Mouse (Mus musculus) naive thymus-derived CD4-positive, alpha-beta T cell, adult 2 months (primary cell): ENCODE data around the gene 1810010D01Rik.

Source experiments
- DNase-seq: peaks from one replicate; pipeline ENCODE4 v3.0.0-alpha.2; 2011; ENCODE audit warnings: low read depth

1810010D01Rik gene

DNA sequence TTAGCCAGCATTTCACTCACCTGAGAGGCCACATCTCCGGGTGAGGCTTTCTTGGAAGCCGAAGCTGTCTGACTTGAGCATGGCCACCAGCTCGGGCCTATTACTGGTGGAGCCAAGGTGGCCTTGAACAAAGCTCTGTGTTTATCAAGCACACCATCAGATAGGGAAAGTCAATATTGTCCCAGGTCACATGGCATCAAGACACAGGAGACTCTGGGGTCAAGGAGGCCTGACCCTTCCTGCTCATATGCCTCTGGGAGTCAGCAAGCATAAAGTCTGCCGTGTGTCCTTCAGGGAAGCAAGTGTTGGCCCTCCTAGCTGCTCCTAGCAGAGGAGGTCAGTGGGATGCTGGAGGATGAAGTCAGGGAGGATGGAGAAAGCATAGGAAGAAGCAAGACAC is at the start of gene 1810010D01Rik:
TSS of gene 1810010D01Rik (minus strand) at position 114 of the 400 bp plus-strand sequence.
- DNase-seq, result no peak

DNA sequence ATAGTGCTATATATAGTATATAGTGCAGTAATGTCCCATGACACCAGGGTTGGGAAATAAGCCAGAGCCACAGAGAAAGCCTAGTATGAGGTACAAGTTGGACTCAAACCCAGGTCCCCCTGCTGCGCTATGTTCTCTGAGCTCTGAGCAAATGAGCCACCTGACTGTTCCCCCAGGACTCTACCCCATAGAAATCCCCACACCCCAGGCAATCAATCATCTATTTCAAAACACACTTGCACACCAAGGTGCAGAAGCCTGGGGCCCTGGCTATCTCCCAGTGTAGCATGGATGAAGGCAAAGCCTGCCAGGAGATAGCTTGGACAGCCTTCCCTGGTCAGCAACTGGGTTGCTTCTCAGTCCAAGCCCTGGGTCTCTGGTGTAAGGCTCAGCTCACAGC is 48.2 kb upstream of the 1810010D01Rik start:
- no peak for DNase-seq

DNA sequence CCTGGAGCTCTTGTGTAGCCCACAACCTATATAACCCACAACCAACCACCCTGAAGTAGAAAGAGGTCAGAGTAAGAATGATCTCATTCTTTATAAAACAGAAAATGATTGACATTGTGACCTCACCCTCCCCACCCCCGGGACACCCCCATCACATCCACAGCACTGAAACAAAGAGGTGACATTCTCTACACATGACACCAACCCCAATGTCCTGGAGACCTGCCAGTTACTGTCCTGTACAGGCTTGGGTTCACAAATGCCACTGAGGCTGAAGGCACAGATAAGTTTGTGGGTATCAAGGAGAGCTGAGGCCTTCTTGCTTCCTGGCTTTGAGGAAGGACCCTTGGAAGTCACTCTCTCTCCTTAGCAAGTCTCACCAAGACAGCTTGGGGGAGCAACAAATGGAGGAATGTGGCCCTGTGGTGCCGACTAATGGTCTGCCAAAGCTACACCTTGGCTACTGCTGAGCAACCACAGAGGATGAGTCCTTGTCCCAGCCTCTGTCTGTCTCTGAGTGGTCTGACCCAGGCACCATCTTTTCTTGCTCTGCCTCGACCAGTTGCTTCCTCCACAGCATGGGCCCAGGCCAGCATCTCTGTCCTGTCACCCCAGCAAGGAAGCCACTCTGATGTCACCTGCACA is 46.2 kb upstream of the 1810010D01Rik start:
- no peak for DNase-seq

DNA sequence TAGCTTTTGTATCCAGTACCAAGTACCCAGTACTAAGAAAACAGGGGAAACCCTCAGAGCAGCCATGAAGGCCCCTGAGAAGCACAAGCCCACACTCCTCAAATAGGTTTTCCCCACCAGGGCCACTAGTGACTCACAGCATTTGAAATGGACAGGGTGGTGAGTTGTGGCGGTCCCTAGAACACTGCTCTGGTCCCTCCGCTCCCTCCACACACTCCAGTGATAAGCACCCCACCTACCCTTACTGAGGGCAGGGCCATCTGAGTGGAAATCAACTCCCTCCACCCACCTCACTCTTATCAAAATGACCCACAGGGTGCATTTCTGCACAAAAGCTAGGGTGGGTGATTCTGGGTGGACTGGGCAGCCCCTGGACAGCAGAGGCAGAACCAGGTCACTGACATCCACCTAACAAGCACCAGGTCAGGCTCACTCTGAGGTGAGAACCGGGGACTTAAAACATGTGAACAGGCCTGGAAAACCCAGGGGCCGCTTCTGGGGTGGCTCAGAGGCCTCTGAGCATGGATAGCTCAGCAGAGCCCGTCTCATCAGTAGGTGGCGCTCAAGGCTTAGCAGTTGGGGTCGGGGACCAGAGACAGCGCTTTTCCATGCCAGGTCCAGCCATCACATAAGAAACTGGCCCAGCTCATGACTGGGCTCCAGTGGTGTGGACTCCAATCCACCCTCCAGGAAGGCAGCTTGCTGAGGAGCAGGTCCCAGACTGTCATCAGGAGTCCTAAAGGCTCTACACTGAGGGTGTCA is 45.0 kb upstream of the 1810010D01Rik start:
- peak; percentile 48 for DNase-seq

DNA sequence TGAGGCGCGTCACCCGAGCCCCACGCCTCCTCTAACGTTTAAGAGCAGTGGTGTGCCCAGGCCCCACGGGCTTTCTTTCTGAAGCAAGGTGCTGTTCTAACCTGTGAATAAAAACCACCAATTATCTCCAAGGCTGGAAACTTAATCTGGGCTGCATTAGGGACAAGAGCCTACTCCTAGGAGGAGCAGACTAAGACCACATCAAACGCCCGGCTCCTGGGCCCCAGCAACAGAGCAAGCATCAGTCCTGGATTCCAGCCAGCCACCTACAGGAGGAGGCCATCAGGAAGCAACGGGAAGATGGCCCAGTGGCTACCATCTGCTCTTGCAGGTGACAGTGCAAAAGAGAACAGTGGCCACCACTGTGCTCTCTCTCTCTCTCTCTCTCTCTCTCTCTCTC is 42.3 kb upstream of the 1810010D01Rik start:
- no peak for DNase-seq

DNA sequence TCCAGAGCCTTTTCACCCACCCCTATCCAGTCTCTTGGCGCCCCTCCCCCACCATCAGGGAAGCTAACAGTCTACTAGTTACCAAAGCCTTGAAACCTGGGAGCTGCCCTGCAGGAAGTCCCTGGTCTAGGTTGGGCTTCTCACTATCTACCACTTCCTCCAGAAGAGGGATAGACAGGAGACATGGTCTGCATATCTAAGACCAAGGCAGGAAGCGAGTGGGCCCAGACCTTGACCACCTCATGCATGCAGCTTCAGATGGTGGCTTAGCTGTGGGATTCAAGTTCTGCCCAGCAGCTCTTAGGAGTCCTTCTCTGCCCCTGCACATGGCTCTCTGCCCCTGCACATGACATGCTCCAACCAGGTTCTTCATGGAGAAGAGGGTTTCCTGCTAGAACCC is 41.0 kb upstream of the 1810010D01Rik start:
- DNase-seq, result no peak

DNA sequence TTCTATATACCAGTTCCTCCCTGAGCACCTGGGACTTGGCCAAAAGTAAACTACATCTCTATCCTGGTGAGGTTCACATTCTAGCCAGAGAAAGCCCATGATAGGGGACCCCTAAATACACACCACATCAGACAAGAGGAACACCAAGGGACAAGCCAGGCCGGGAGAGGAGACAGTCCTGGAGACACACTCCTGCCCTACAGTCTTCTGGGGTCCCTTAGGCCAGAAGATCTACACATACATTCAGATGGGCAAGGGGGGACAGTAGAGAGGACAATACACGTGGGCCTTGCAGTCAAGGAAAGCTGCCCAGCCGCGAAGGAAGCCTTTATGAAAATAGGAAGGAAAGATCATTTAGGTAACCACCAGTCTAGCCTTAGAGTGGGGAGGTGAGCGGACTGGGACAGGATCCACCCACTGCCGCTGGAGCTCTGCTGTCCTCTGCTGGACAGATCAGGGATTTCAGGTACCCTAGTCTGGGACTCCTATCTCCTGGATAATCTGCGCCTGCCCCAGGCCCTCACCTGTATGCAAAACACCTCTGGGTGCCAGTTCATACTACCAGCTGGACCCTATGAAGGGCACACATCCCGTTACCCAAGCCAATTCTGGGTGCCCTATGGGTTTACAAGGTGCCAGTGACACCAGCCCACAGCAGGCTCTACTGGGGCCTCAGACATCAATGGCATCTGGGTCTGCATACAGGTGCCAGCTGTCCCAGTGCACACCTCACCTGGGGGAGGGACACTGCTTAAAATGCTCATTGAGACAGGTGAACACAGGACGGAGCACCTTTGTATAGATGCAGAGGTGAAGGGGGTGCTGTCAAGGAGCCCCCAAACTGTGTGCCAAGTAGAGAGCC is 35.2 kb upstream of the 1810010D01Rik start:
- DNase-seq, result peak; percentile 64

DNA sequence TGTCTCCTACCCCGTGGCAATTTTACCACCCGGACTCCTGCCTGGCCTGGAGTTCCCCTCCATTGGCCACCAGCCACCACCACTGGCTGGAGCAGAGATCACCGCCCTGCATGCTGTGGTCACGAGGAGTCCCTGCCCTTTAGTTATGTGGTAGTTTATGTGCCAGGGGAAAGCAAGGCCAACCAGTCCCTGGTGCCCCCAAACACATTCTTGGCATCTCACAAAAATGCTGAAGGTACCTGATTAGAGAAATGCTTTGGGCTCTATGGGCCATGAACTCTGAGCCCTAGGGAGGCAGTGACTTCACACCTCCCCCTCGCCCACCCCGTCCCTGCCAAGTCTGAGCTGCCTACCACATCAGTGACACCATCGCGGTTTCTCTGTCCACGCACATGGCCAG is 34.1 kb upstream of the 1810010D01Rik start:
- DNase-seq, result no peak

DNA sequence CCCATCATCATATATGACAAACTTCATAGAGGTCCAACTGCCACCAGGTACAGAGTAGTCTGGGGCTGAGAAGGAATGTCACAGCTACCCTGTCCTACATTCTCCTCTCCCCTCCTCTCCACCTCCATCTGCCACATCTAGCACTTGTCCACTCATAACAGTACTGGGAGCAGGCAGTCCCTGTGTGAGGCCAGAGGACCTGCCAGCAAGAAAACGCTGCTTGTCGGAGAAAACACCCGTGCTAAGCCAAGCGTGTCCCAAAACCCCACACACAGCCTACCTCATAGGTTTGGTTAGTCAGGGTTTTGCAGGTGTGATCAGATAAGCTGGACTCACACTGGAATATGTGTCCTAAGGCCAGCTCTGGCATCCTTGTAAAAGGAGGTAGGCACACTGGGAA is 33.0 kb upstream of the 1810010D01Rik start:
- DNase-seq, result no peak

DNA sequence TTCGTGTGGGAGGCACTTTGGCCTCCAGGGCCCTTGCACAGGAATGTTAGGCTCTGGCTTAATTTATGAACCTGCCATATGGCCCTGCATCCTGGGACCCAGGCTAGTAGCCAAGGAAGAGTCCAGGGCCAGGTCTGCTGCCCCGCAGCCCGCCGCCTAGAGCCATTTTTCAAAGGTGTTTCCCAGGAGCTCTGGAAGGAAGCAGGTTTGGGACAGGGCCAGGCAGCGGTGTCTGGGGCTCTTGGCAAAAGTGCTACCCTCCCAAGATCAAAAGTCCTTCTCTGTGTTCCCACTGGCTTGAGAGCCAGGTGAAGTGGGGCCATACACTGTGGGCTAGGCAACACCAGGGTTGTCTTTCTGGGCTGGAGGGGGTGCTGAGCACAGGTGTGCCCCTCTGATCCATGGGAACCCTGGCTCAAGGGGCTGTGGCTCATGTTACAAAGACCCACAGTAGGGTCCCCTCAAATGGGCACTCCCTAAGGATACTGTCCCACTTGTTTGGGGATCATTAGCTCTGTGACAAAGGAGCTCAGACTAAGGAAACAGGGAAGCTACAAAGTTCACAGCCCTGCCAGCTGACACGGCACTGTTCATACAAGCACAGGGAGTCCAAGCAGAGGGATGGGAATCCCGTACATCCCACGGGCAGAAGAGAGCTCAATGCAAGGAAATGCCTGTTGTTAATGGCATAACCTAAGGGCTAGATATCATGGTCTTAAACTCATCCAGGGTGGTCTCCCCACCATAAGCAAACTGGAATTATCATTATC is 32.0 kb upstream of the 1810010D01Rik start:
- DNase-seq, result no peak

DNA sequence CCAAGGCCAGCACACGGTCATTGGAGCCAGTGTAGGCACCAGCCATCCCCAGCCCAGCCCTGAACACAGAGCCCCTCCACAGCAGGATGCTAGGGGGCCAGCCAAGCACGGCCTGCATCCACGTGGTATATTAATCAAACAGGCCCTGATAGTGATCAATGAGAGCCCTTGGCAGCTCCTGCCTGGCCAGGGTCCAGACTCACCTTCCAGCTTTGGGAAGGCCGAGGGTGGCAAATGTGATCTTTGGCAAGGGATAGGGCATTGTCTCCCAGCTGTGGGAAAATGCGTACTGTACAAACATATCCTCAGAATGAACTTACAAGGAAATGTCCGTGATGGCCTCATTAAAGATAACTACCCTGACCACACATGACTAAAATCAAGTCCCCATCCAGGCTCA is 31.2 kb upstream of the 1810010D01Rik start:
- no peak for DNase-seq

DNA sequence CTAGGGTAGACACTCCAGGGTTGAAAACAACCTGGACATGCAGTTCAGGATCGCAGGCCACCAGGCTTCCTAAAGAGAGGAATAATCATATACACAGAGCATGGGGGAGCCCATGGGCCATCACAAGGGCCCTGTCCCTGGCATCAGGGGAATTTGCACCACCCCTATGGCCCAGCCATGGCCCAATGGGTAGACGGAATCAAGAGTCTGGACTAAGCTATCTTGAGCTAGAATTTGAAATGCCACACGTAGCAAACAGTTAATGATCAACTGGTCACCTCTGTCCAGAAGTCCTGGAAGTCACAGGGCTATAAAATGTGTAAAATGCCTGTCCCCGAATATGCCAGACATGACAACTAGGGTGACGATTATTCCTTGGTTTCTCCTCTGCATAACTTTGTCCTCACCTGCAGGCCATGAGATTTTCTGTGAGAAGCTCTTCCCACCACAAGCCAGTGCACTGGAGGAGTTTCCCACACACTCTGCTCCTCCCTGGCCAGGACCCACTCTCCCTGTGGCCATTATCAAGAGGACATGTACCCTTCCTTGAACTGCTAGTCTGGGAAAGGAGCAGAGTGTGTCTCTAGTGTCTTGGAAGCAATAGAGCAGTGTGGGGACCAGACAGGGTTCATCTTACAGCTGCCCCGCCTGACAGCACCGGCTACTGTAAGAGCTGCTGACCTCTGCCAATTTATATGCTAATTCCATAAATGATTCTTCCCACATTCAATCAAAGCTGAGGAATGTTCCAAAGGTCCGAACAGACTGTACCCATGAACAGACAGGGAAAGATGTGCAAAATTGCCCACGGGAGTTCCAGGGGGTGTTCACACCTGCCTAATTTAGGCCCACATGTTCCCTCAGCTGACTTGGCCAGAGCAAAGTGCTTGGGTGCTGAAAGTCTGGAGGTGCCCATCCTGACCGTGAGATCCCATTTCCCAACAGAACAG is 27.2 kb upstream of the 1810010D01Rik start:
- no peak for DNase-seq

DNA sequence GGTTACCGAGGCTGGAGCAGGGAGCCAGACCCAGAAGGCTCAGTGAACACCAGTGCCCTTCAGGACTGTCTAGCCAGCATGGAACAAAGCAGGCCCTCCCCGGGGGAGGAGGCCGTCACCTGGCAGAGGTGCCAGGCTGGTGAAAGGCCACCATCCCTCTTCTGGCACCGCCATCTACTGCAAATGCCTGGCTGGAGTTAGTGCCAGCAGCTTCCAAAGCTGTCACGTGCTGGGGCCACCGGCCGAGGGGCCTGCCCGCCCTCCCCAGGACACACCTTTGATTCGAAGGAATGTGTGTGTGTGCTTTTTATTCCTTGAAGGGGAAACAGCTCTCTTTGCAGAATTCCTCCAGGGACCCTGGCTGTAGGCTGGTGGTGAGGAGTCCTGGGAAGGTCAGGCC is 23.7 kb upstream of the 1810010D01Rik start:
- no peak for DNase-seq

DNA sequence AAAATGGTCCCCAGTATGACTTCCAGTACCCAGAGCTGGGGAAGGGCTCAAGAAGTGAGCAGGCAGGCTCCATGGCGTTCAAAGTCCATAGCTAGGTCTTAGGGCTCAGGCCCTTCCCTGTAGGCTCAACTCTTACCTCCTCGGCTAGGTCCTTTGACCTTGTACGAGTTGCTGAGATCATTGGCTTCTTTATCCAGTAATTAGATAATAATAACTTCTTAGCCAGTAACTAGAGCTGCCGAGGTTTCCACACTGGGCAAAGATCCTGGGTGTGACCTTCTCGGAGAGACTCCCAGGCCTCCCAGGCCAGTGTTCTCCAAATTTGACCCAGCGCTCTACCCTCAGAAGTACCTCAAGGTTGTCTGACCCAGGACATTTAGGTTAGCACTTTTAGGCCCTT is 18.7 kb upstream of the 1810010D01Rik start:
- no peak for DNase-seq

DNA sequence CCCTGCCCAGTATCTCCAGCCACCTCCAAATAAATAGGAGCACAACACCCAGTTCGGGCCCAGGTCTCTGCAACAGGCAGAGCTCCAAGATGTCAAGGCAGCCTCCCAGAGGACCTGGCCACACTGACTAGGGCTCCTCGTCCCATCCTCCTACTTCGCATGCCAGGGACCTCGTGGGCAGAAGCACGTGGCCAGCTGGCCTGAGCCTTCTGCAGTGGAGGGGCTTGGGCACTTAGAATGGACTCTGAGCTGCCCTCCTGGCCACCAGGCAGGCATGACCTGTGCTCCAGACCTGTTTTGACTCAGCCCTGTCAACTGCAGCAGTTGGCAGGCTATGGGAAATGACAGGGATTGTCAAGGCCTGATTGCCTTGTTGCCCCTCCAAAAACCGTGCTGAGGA is 17.7 kb upstream of the 1810010D01Rik start:
- DNase-seq, result no peak

DNA sequence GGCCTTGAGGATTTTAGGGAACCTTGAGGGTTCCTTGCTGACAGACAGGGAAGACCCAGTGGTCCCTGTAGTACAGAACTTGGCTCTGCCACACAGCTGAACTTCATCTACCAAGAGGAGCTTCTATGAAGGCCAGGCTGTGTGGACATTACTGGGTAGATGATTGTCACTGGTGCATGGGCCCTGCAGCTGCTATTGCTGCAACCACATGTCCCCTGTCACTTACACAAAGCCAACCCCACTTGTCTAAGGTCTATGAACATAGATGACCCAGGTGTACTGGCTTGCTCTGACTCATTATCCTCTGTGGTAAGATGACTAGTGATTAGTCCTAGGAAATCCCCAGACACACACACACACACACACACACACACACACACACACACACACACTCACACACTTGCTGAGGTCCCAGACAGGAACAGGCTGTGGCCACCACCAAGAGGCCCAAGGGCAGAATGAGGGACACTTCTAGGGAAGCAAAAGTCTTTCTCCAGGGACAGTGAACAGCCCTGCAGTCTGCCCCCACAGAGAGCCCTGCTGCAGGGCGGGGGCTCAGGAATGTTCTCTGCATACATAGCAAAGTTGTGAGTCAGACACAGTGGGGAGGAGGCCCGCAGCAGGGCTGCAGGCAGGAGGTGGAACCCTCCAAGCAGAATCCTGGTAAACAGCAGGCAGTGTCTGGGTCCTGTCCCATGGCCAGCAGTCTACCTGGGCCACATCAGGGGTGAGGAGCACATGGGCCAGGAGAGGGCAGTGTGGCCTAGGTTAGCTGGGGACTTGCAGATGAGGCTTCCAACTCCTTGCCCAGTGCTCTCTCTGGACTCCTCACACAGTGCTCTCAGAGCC is 14.1 kb upstream of the 1810010D01Rik start:
- DNase-seq, result no peak

DNA sequence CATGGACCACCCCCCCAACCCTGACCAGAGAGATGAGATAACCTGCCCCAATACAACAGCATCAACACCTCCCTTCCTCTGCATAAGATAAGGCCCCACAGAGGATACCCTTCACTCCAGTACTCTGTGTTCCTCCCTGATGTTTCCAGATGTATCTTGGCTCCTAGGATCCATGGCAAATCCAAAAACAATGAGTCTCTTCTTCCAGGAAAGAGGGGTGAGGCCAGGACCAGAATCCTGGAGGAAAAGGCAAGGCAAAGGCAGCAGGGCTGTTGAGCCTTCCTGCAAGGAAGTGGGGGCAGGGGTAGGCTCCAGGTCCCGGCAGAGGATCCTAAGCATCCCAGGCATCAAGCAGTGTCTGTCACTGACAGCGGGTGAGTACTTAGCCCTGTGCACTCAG is 13.4 kb upstream of the 1810010D01Rik start:
- no peak for DNase-seq

DNA sequence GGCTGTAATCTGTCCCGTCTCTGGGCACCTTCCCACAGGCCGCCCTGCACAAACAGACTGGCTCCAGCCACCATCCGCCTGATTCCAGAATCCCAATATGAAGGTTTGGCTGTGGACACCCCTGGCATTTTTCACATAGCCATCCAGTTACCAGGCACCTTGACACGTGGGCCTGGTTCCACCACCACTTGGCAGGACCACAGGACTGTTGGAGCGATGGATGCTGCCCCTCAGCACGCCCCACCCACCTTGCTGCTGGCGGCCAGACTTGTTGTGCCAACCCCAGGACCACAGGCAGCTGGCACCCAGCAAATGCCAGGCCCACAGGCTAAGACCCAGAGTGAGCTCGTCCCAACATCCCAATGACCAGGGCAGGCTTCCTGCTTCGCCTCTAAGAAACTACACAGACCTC is 11.5 kb upstream of the 1810010D01Rik start:
- DNase-seq, result no peak

DNA sequence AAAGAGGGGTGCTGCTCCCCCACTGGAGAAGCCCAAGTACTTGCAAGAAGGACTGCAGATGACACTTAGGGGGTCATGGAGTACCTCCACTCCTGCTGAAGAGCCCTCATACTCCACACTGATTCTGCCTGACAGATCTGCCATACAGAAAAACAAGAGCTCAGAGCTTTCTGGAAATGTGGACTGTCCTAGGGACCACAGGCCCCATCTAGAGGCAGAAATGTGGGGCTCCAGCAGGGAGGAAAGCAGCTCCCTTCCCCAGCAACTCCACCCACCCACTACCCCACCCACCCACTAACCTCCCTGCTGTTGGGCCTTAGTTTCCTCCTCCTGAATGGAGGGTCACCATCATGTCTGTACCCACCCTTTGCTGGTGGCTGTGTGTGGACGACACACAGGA is 8.7 kb upstream of the 1810010D01Rik start:
- no peak for DNase-seq

DNA sequence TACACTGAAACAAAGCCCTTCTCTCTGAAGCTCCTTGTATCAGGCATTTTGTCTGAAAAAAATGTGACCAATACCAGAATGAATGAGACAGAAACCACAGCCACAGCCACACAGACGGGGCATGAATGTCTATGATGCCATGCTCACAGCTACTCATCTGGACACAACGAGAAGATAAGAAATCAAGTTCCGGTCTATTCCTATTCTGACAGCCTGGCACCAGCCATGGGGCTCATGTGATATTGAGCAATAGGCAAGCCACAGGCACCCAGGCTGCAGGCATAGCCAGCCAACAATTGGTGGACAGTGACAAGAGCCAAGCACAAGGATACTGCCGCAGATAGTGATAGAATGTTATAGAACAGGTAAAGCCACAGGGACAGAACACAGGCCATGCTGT is 7.6 kb upstream of the 1810010D01Rik start:
- DNase-seq, result no peak
